Mouse (Mus musculus) limb, embryonic 12.5 days (tissue): ENCODE results near the gene Myo5c. TPM values are rescaled to one million over a fixed set of nuclear protein-coding genes. Genes with fewer than 3 reads are reported as not detected.

Experiments
- ATAC-seq: fragments of 200-750 bp; cut with Nextera tagmentation; 2 replicates; pipeline ENCODE4 v1.8.0; 2017; ENCODE audit warnings: low read depth, moderate TSS enrichment; ENCODE audit not compliant: insufficient number of reproducible peaks, insufficient read depth, low FRiP score, low TSS enrichment
- H3K27ac ChIP-seq: fragments of 300-500 bp; sonication (generic); 2 replicates; pipeline ENCODE4 v1.5.1; 2016; ENCODE audit warnings: mild to moderate bottlenecking, moderate library complexity
- H3K27me3 ChIP-seq: fragments of 300-500 bp; sonication (generic); 2 replicates; pipeline ENCODE4 v1.6.1; 2016; ENCODE audit warnings: mild to moderate bottlenecking, moderate library complexity
- H3K36me3 ChIP-seq: fragments of 300-500 bp; sonication (generic); 2 replicates; pipeline ENCODE4 v1.6.1; 2016; ENCODE audit warnings: mild to moderate bottlenecking, moderate library complexity
- H3K4me1 ChIP-seq: fragments of 300-500 bp; sonication (generic); replicated peaks from 2 replicates; pipeline ENCODE4 v1.6.1; 2016
- H3K4me2 ChIP-seq: fragments of 300-500 bp; sonication (generic); 2 replicates; pipeline ENCODE4 v1.6.1; 2016; ENCODE audit warnings: mild to moderate bottlenecking, moderate library complexity
- H3K4me3 ChIP-seq: fragments of 300-500 bp; sonication (generic); replicated peaks from 2 replicates; pipeline ENCODE4 v1.5.1; 2016; ENCODE audit warnings: mild to moderate bottlenecking
- H3K9ac ChIP-seq: fragments of 300-500 bp; sonication (generic); replicated peaks from 2 replicates; pipeline ENCODE4 v1.6.1; 2016; ENCODE audit warnings: mild to moderate bottlenecking, moderate library complexity
- H3K9me3 ChIP-seq: fragments of 300-500 bp; sonication (generic); 2 replicates; pipeline ENCODE4 v1.6.1; 2016; ENCODE audit warnings: mild to moderate bottlenecking, moderate library complexity
- WGBS: fragments of 180-500 bp; shearing (Covaris S2); methylation state at CpG from one replicate; pipeline ENCODE4 v1.1.7; 2016; 5-methylcytosine and 5-hydroxymethylcytosine counted together
- polyA plus RNA-seq: library from polyadenylated mRNA; unstranded; fragments of >200 nt; fragmentation: Nextera tagmentation; extraction: Ambion mirVana; gene quantifications from 2 replicates; pipeline ENCODE4 v1.2.1, GENCODE M21; 2016

Gene Myo5c
- polyA plus RNA-seq, 1 experiment from 2014 or later: 0.31 TPM

- H3K27ac ChIP-seq: no peak overlapping the region
- H3K4me2 ChIP-seq: no peak overlapping the region
- no peak overlapping the region for H3K9ac ChIP-seq
- ATAC-seq: no peak; the same call in 1 of the 2 replicates
- WGBS: 68% methylated on average over 10 of the region's 10 CpGs
- no peak overlapping the region for H3K4me3 ChIP-seq
- peaks cover 5% of the 10 kb centered on the region; the same call in 1 of the 2 replicates for H3K4me1 ChIP-seq
- no peaks in the 10 kb centered on the region for H3K9me3 ChIP-seq
- peaks cover 28% of the 10 kb centered on the region for H3K36me3 ChIP-seq
- H3K27me3 ChIP-seq: no peaks in the 10 kb centered on the region
Observed at GRCm38 (mm10) chr9:75221420-75222287, 10.2 kb upstream of the Myo5c start.

GRCm38 (mm10) chr9:75232860-75233259 lies 1.0 kb downstream of the Myo5c start:
- Histone ChIP-seq H3K4me3 (no peak overlapping the region), H3K4me2 (no peak overlapping the region), H3K36me3 (no peaks in the 10 kb centered on the region), H3K9me3 (no peaks in the 10 kb centered on the region), H3K9ac (no peak overlapping the region), H3K4me1 (peaks cover 6% of the 10 kb centered on the region), H3K27me3 (peaks cover 42% of the 10 kb centered on the region), H3K27ac (no peak overlapping the region)
- ATAC-seq: no peak
- WGBS: 44% methylated on average over 4 of the region's 8 CpGs

GRCm38 (mm10) chr9:75234271-75234741 lies 2.5 kb downstream of the Myo5c start:
- H3K4me3 ChIP-seq: no peak overlapping the region
- H3K27me3 ChIP-seq: peaks cover 42% of the 10 kb centered on the region
- no peak overlapping the region for H3K9ac ChIP-seq
- no peak overlapping the region for H3K4me2 ChIP-seq
- peaks cover 6% of the 10 kb centered on the region for H3K4me1 ChIP-seq
- no peaks in the 10 kb centered on the region for H3K36me3 ChIP-seq
- H3K9me3 ChIP-seq: no peaks in the 10 kb centered on the region
- H3K27ac ChIP-seq: no peak overlapping the region
- no peak for ATAC-seq
- WGBS: 30% methylated on average over 7 of the region's 7 CpGs

- Histone ChIP-seq H3K4me2 (no peak overlapping the region), H3K4me1 (peaks cover 6% of the 10 kb centered on the region), H3K9me3 (no peaks in the 10 kb centered on the region), H3K27me3 (peaks cover 42% of the 10 kb centered on the region), H3K9ac (no peak overlapping the region), H3K27ac (no peak overlapping the region), H3K36me3 (no peaks in the 10 kb centered on the region), H3K4me3 (no peak overlapping the region)
- no peak for ATAC-seq
- 71% methylated on average over 12 of the region's 12 CpGs for WGBS
Observed at GRCm38 (mm10) chr9:75234983-75235627, 3.3 kb downstream of the Myo5c start.

- Histone ChIP-seq H3K4me3 (no peak overlapping the region), H3K27ac (no peak overlapping the region), H3K27me3 (peaks cover 38% of the 10 kb centered on the region), H3K4me1 (peaks cover 6% of the 10 kb centered on the region), H3K9me3 (no peaks in the 10 kb centered on the region), H3K36me3 (no peaks in the 10 kb centered on the region), H3K4me2 (no peak overlapping the region), H3K9ac (no peak overlapping the region)
- ATAC-seq: no peak
- 71% methylated on average over 2 of the region's 2 CpGs for WGBS
Observed at GRCm38 (mm10) chr9:75235696-75236095, 3.9 kb downstream of the Myo5c start.

GRCm38 (mm10) chr9:75236416-75237308 lies 4.8 kb downstream of the Myo5c start:
- 87% methylated on average over 12 of the region's 12 CpGs for WGBS
- ATAC-seq: no peak
- Histone ChIP-seq H3K4me1 (peaks cover 6% of the 10 kb centered on the region), H3K27ac (no peak overlapping the region), H3K27me3 (peaks cover 28% of the 10 kb centered on the region), H3K4me2 (no peak overlapping the region), H3K4me3 (no peak overlapping the region), H3K9me3 (no peaks in the 10 kb centered on the region), H3K9ac (no peak overlapping the region), H3K36me3 (no peaks in the 10 kb centered on the region)

GRCm38 (mm10) chr9:75238179-75238578 lies 6.4 kb downstream of the Myo5c start:
- WGBS: 79% methylated on average over 3 of the region's 3 CpGs
- no peak overlapping the region for H3K9ac ChIP-seq
- no peak overlapping the region for H3K4me2 ChIP-seq
- no peaks in the 10 kb centered on the region for H3K9me3 ChIP-seq
- ATAC-seq: no peak
- H3K36me3 ChIP-seq: no peaks in the 10 kb centered on the region
- H3K27me3 ChIP-seq: peaks cover 13% of the 10 kb centered on the region
- no peak overlapping the region for H3K4me3 ChIP-seq
- H3K4me1 ChIP-seq: peaks cover 7% of the 10 kb centered on the region
- no peak overlapping the region for H3K27ac ChIP-seq

- ATAC-seq: no peak
- Histone ChIP-seq H3K4me2 (no peak overlapping the region), H3K4me1 (peaks cover 16% of the 10 kb centered on the region)
Observed at GRCm38 (mm10) chr9:75243052-75243451, 11.2 kb downstream of the Myo5c start.

GRCm38 (mm10) chr9:75243730-75244406 lies 12.0 kb downstream of the Myo5c start:
- Histone ChIP-seq H3K27ac (peak overlapping the region; percentile 32; the same call in 1 of the 2 replicates), H3K4me2 (no peak overlapping the region), H3K36me3 (no peaks in the 10 kb centered on the region), H3K9me3 (no peaks in the 10 kb centered on the region), H3K27me3 (no peaks in the 10 kb centered on the region), H3K4me3 (no peak overlapping the region), H3K4me1 (peaks cover 16% of the 10 kb centered on the region), H3K9ac (no peak overlapping the region)
- peak; percentile 76 for ATAC-seq
- 22% methylated on average over 5 of the region's 5 CpGs for WGBS

More at GRCm38 (mm10) chr9:75243052-75243451, 11.2 kb downstream of the Myo5c start:
- H3K36me3 ChIP-seq: no peaks in the 10 kb centered on the region
- 72% methylated on average over 6 of the region's 6 CpGs for WGBS
- H3K9ac ChIP-seq: no peak overlapping the region
- peak overlapping the region; percentile 32; the same call in 1 of the 2 replicates for H3K27ac ChIP-seq
- no peak overlapping the region for H3K4me3 ChIP-seq
- no peaks in the 10 kb centered on the region for H3K9me3 ChIP-seq
- H3K27me3 ChIP-seq: no peaks in the 10 kb centered on the region

- Histone ChIP-seq H3K9ac (no peak overlapping the region), H3K9me3 (no peaks in the 10 kb centered on the region), H3K27ac (no peak overlapping the region)
Observed at GRCm38 (mm10) chr9:75244527-75244926, 12.7 kb downstream of the Myo5c start.

More at GRCm38 (mm10) chr9:75244527-75244926, 12.7 kb downstream of the Myo5c start:
- H3K4me1 ChIP-seq: peaks cover 16% of the 10 kb centered on the region
- H3K4me3 ChIP-seq: no peak overlapping the region
- no peaks in the 10 kb centered on the region for H3K36me3 ChIP-seq
- no peak for ATAC-seq
- 76% methylated on average over 4 of the region's 4 CpGs for WGBS
- H3K27me3 ChIP-seq: no peaks in the 10 kb centered on the region
- H3K4me2 ChIP-seq: no peak overlapping the region
